Mouse (Mus musculus): Measurements from ENCODE around the gene Mapt.
A peak's percentile ranks its signal among the peaks of the same experiment; 100 is the strongest.
"Not testable (repeated sequence)": the region's sequence is repeated elsewhere in the genome, so short reads cannot be mapped to it uniquely, and the experiment has no call there.

The Mapt gene

DNA sequence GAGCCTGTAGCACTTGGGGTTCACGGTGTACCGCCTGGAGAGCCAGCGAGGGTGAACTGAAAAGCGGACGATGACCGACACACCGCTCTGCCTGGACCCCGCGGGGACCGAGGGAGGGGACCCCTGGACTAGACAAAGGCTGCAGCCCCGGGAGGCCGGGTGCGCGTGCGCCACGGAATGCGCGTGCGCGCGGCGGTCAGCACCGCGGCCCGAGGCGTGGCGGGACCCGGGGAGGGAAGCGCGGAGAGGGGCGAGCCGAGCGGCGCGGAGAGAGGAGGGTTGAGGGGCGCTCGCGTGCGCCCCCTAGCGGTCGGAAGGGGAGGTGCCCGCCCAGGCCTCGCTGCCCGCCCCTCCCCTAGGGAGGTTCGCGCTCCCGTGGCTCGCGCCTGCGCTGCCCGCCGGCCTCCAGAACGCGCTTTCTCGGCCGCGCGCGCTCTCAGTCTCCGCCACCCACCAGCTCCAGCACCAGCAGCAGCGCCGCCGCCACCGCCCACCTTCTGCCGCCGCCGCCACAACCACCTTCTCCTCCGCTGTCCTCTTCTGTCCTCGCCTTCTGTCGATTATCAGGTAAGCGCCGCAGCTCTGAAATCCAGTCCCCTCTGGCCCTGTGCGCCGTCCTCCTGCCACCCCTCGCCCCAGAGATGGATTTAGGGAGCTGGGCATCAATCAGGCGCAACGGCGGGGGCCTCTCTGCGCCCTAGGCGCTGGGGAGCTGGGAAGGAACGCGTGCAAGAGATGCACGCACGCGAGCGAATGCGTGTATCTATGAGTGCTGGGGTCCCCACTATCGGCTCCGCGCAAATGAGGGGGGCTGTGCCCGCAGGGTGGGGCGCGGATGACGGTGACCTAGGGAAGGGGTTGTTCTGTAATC is at the start of gene Mapt:
Gene Mapt, plus strand, starts transcription at position 350 of the 871 bp plus-strand sequence.
- DNase-seq (ENCODE audit: low spot score), result peak; percentile 92

- DNase-seq (ENCODE audit: low spot score), result no peak
Observed at GRCm38 (mm10) chr11:104182141-104182540, 49.0 kb upstream of the Mapt start.

DNA sequence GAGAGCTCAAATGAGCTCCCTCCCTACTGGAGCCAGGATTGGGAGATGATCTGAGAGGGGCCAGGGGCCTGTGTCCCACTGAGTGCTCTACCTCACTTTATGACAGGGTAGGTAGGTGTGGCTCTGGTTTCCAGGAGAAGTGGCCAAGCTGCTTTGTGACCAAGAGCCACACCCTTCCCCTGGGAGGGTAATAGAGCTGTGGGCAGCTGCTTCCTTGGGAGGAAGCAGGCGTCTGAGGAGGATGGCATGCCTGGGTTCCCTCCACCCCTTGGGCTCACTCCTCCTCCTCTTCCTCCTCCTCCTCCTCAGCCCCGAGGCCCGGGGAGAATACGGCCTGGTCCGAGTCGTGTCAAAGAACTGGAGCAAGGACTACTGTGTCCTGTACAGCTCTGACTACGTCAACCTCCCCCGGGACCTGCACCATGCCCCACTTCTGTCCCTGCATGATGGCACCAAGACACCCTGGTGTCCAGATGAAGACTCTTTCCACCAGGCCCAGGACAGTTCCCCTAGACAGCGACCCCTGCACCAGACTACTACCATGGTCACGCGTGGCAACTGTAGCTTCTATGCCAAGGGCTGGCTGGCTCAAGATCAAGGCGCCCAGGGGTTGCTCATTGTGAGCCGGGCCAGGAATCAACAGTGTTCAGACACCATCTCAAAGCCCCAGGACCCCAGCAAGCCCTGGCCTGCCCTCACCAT is 44.9 kb upstream of the Mapt start, which contains the start of gene Sppl2c:
Gene Sppl2c, plus strand, starts transcription at position 193 of the 702 bp plus-strand sequence.
- no peak for DNase-seq (ENCODE audit: low spot score)

- no peak for DNase-seq (ENCODE audit: low spot score)
Observed at GRCm38 (mm10) chr11:104186837-104187150, 44.4 kb upstream of the Mapt start.

DNA sequence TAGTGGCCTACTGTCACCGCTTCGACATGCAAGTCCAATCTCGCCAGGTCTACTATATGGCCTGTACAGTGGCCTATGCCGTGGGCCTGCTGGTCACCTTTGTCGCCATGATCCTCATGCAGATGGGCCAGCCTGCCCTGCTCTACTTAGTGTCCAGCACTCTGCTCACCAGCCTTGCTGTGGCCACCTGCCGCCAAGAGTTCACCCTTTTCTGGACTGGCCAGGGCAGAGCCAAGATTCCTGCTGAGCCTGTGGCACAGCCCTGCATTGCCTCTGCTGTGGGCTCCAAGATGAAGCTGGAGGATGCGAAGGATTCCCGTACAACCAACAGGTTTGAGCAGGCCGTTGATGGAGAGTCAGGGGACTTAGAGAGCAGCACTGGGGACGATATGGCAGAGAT is 43.4 kb upstream of the Mapt start:
- DNase-seq (ENCODE audit: low spot score), result no peak

GRCm38 (mm10) chr11:104190008-104190407 is 41.2 kb upstream of the Mapt start:
- DNase-seq (ENCODE audit: low spot score), result no peak

GRCm38 (mm10) chr11:104195382-104195781 is 35.8 kb upstream of the Mapt start:
- no peak for DNase-seq (ENCODE audit: low spot score)

DNA sequence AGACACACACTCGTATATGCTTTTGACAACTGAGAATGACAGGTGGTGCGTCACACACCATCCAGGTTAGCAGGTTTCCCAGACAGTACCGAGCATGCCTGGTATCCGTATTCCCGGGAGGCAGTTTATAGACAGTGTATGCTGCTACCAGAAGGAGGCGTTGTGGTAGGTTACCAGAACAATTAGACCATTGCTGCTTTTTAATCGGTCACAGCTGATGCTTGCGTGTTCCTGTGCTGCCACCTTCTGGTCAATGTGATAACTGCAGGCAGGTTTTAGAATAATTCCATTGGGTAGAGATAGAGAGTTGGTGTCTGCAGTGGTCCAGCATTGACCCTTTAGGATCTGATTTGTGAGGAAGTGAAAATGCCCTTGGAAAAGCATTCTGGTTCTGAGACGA is 35.4 kb upstream of the Mapt start:
- peak; percentile 95 for DNase-seq (ENCODE audit: low spot score)

- peak; percentile 68 for DNase-seq (ENCODE audit: low spot score)
Observed at GRCm38 (mm10) chr11:104197861-104198260, 33.3 kb upstream of the Mapt start.

DNA sequence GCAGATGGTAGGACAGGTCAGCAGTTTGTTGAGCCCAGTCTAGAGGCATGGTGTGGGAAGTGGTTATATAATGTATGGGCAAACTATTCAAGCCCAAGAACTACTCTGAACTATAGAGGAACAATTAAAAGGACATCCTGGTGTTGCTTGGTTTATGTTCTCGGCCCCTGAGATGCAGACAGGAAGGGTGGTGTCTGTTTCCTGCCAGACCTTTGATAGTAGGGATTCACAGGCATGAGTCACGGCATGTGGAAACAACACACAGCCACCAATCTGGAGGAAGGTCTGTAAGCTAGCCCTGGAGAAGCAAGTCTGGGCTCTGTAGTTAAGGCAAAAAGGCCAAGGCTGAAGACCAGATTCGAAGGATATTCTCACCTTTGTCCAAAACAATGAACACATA is 27.9 kb upstream of the Mapt start:
- no peak for DNase-seq (ENCODE audit: low spot score)

- DNase-seq (ENCODE audit: low spot score), result no peak
Observed at GRCm38 (mm10) chr11:104206573-104206972, 24.6 kb upstream of the Mapt start.

DNA sequence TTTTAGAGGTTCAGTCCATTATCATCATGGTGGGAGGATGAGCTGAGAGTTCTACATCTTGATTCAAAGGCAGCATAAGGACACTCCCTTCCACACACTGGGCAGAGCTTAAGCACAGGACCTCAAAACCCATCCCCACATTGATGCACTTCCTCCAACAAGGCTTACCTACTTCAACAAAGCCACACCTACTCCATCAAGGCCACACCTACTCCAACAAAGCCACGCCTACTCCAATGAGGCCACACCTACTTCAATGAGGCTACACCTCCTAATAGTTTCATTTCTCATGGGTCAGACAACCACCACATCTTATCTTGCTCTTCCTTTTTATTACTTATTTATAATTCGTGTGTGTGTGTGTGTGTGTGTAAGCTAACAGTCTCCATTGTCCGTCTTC is 22.1 kb upstream of the Mapt start:
- DNase-seq (ENCODE audit: low spot score), result no peak

GRCm38 (mm10) chr11:104211251-104211650 is 19.9 kb upstream of the Mapt start:
- DNase-seq (ENCODE audit: low spot score), result no peak

- DNase-seq (ENCODE audit: low spot score), result not testable (repeated sequence)
Observed at GRCm38 (mm10) chr11:104214128-104214527, 17.1 kb upstream of the Mapt start.

GRCm38 (mm10) chr11:104218075-104218474 is 13.1 kb upstream of the Mapt start:
- no peak for DNase-seq (ENCODE audit: low spot score)

DNA sequence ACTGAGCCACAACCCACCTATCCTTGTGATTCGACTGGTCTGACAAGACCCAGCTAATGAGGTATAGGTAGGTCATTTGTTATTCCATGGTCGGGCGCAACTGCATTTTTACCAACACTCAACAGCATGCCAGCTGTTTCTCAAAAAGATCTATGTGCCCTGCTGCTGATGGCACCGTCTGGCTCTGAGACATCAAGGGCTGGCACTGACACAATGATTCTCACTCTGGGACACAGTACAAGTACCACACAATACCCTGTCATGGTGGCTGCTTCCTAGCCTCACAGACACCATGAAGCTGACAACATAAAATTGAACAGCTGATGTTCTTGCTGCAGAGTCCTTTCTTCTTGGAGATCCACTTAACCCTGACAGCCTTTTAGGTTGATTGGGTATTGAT is 10.9 kb upstream of the Mapt start:
- no peak for DNase-seq (ENCODE audit: low spot score)

- no peak for DNase-seq (ENCODE audit: low spot score)
Observed at GRCm38 (mm10) chr11:104221751-104222150, 9.4 kb upstream of the Mapt start.

DNA sequence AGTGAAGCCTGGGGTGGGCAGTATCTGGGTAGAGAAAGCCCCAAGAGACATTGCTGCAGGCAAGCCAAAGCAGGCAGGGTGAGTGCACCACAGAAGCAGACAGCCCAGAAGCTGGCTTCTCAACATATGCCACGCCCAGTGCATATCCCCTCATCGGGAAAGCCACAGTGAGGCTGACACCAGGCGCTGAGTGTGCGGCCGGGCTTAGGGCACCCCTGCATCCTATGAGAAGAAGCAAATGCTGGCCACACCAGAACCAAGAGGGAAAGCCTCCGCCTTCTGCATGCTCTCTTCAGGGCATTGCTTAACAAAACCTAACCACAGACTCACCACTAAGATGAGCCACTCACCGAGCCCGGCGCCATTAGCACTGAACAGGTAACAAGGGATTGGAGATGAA is 7.9 kb upstream of the Mapt start:
- DNase-seq (ENCODE audit: low spot score), result no peak

DNA sequence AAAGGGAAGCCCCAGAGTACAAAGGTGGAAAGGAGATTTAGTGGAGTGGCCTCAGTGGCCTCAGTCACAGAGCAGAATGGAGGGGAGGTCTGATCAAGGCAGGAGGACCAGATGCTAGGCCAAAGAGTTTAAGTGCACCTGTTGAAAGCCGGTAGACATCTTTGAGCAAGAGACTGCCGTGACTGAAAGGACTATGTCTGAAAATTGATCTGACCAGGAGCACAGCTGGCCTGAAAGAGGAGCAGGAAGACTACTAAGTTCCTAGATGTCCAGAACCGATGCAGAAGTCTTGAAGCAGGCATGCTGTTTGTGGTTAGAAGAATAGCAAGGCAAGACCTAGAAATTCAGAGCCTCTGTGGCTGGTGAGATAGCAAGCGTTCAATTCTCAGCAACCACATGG is 1.8 kb upstream of the Mapt start:
- no peak for DNase-seq (ENCODE audit: low spot score)

DNA sequence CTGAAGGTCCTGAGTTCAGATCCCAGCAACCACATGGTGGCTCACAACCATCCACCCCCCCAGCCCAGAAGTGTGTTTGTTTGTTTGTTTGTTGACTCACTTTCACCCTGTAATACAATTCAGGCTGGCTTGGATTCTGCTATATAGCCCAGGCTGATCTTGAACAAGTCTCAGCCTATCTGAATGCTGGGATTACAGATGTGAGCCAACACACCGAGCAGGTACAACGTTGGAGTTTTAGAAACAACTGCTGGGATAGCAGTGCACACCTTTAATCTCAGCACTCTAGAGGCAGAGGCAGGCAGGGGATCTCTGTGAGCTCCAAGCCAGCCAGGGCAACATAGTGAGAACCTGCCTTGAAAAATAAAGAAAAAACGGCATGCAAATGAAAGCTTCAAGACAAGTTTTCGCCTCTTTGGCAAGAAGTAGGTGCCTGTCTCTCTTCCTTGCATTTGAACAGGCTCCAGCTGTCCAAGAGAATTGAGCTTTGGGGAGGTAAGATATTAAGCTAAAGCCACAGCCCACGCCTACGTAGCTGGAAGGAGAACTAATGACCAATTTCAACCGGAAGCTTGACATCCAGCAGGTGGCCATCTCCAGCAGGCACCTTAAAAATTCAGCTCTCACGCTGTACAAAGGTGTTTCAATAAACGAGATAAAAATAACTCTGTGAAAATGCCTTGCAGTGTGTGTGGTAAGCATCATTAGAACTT is 968 bp upstream of the Mapt start:
- peak; percentile 49 for DNase-seq (ENCODE audit: low spot score)

DNA sequence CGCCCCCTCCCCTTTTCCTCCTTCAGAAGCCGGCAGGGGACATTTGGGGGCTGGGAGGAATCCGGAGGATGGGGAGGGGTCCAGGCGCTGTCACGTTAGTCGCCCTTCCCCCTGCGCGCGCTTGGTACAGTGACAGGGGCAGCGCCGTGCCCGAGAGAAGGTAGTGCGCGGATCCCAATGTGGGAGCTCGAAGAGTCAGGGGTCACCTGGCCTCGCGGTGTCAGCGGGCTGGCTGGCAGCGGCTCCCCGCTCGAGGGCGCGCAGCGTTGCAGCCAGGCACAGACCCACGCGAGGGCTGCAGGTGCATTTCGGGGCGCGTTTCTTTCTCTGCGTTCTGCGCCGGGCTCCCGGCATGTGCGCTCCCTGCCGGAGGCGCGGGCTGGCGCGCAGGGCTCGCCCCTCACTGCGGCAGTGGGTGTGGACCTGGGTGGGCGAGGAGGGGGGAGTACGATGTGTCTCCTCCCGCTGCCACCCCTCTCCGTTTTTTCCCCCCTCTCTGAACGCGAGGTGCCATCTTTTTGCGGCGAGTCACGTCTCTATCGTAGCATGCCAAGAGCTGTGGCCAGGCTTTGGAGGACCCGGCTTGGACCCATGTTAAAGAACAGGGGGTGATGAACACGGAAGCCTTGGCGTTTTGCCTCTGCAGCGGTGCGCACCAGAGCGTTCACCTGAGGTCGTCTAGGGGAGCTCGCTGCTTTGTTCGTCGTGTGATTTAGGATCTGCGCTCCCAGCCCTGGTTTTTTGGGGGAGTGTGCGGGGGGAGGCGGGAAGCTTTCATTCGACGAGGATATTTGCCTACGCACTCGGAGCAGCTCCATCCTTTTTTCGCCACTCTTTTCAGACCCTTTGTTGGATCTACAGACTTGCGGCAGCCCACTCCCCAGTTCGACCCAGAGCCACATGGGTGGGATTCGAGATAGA is 1.2 kb downstream of the Mapt start:
- DNase-seq (ENCODE audit: low spot score), result peak; percentile 36

DNA sequence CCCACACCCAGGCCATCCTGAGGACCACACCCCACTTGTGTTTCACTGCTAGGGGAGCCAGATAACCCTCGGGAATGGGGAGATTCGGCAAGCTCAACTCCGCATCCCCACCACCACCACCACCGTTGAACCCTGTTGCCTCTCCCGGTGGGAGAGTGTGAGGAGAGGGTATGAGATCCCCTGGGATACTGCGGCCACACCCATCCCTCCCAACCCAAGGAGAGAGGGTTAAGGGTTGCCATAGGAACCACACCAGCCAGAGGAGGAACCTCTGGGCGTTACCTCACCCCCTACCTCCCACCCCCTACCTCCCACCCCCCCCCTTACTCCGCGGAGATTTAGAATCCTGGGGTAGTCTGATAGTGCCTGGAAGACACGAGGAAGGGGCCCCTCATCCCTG is 1.9 kb downstream of the Mapt start:
- DNase-seq (ENCODE audit: low spot score), result peak; percentile 14
